Mouse (Mus musculus) testis, postnatal 14 days (tissue): Measurements from ENCODE around the gene Taldo1.

Experiments used
- DNase-seq: peaks from one replicate; pipeline ENCODE4 v3.0.0; 2021; ENCODE audit warnings: low spot score

The Taldo1 gene

DNA sequence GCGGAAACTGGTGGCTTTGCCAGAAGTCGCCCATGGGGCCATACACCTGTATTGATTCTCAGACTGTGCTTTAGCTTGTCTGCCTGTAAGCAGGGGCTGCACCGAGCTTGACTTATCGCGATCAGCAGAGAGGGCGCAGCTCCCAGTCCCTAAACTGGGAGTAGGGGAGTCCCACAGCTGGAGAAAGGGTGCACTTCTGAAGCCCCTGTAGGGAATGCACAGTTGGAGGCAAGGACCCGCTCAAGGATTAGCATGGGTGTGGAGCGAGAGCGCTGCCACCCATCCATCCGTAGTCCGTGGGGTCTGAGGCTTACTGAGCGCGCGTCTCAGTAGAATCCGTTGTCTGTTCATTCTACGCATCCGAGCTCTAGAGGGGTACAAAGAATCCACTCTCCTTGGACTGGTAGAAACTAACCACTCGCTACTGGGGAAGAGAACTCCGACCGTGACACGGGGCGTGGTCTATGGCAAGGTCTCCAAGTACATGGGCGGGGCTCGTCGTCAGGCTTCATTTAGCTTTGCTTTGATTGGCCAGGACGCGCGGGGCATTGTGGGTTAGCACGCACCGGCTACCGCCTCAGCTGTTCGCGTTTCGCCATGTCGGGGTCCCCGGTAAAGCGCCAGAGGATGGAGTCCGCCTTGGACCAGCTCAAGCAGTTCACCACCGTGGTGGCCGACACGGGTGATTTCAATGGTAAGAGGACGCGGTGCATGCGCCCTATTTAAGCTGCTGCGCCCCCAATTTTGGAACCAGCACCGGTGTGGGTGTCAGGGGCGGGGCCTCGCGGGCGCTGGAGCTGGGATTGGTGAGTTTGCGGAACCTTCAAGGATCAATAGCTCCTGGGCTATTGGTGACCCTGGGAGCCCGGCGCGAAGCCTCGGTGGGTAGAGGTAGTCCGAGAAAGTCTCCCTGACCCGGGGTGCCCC is at the start of gene Taldo1:
Taldo1 (plus strand) TSS at position 575 of the 927 bp plus-strand sequence.
- peak; percentile 95 for DNase-seq

DNA sequence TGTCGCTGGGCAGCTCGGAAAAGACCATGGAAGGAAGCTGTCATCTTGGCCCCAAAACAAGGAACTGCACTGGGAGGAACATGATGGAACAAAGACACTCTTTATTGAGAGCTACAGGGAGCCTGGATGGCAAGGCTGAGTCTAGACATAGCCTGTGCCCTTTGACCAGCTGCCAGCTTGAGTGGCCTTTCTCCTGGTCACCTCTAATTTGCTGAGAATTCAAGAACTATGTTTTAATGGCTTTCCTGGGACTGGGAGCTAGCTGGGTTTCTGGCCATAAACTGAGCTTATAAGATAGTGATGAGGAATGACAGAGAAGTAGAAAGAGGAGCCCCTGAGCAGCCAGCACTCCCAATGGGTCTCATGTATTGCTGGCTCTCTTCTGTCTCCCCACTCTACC is 48.8 kb upstream of the Taldo1 start:
- DNase-seq, result no peak

DNA sequence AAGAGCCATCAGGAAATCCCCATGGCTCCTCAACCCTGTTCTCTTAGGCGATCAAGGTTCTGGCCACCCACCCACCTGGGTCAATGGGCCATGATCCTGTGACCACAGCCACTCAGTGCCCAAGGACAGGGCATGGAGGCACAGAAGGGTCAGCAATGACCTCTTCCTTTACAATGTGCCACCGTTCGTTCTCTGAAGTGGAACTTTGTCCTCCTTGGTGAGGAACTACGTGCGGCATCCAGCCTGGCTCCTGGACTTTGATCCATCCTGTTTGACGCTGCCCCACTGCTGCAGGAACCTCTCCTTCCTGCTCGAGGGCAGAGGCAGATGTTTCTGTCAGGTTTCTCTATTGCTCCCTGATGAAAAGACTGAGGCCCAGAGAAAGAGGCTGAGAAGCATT is 48.3 kb upstream of the Taldo1 start:
- DNase-seq, result no peak

DNA sequence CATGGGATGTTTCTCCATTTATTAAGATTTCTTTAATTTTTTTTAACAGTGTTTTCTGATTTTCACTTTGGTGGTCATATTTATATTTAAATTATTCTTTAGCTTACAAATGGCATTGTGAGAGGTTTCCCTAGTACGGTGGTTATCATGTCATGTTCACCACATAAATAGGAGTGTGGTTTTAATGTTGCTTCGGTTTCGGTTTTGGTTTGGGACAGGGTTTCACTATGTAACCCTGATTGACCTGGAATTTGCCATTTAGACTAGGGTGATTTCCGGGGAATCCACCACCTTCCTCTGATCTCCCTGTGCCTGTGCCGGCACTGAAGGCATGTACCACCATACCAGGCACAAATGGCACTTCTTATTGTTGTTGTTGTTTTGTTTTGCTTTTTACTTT is 47.2 kb upstream of the Taldo1 start:
- no peak for DNase-seq

DNA sequence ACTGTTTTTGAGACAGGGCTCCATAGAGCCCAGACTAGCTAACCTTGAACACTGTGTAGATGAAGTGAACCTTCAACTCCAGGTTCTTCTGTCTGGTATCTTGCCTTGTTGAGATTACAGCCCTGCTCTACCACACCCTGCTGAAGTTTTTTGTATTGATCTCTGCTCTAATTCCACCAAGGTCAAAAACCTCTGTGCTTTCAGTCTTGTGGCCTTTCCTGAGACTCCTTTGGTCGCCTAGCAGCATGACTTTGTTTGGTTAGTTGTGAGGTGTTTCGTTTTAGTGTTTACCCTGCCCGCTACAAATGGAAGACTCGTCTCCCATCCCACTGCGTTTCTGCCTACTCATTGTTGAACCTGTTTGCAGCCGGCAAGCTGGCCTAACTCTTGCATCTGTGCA is 40.9 kb upstream of the Taldo1 start:
- no peak for DNase-seq

DNA sequence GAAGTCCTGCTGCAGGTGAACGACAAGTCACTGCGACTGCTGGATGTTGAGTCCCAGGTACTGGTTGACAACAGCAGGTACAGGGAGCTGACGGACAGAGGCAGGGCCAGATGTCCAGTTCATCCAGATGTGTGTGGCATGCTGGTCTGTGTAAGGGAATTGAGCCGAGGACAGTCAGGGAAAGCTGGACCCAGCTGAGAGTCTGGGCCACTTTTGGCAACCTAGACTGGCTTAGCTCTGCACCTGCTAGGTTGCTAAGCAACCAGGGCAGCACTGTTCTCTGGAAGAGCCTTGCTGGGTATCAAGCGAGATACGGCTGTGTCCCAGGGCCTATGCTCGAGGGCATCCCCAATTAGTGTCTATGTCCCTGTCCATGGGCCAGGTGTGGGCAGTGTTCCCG is 36.9 kb upstream of the Taldo1 start:
- DNase-seq, result no peak

DNA sequence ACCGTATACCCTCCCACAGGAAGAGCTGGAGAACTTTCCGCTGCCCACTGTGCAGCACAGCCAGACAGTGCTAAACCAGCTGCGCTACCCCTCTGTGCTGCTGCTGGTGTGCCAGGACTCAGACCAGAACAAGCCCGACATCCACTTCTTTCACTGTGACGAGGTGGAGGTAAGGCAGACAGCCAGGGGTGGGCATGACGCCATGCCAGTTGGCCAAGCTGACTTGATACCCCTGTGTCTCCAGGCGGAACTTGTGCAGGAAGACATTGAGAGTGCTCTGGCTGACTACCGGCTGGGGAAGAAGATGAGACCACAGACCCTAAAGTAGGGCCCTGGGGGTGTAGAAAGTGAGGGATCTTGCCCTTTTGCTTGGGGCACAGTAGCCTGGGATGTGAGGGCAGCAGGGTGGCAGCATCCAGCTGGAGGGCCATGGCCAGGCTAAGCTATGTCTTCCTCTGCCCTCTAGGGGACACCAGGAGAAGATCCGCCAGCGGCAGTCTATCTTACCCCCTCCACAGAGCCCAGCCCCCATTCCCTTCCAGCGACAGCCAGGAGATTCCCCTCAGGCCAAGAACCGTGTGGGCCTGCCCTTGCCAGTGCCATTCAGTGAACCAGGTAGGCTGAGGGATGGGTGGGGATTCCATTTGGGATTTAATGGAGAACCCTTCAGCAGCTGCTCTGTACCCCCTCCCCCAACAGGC is 36.2 kb upstream of the Taldo1 start:
- DNase-seq, result no peak

DNA sequence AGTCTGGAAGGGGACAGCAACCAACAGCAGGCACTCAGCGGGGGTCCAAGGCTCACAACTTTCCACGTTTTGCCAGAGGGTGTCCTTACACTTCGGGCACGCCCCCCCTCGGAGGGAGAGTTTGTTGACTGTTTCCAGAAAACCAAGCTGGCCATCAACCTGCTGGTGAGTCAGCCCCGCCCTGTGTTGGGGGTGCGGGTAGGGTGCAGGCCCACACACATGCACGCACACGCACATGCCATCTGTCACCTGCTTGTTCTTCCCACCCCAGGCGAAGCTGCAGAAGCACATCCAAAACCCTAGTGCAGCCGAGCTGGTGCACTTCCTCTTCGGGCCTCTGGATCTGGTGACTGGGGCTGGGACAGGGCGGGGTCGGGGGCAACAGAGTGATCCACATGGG is 35.0 kb upstream of the Taldo1 start:
- DNase-seq, result no peak

DNA sequence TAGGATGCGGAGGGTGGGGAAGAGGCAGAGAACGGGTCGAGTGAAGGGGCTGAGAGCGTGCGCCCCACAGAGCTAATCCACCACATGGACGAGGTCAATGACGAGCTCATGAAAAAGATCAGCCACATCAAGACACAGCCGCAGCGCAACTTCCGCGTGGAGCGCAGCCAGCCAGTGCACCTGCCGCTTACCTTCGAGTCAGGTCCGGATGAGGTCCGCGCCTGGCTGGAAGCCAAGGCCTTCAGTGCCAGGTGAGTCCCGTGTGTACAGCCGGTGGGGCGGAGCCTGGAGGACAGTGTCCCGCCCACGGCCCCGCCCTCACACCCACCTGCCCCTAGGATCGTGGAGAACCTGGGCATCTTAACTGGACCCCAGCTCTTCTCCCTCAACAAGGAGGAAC is 30.5 kb upstream of the Taldo1 start:
- peak; percentile 69 for DNase-seq

DNA sequence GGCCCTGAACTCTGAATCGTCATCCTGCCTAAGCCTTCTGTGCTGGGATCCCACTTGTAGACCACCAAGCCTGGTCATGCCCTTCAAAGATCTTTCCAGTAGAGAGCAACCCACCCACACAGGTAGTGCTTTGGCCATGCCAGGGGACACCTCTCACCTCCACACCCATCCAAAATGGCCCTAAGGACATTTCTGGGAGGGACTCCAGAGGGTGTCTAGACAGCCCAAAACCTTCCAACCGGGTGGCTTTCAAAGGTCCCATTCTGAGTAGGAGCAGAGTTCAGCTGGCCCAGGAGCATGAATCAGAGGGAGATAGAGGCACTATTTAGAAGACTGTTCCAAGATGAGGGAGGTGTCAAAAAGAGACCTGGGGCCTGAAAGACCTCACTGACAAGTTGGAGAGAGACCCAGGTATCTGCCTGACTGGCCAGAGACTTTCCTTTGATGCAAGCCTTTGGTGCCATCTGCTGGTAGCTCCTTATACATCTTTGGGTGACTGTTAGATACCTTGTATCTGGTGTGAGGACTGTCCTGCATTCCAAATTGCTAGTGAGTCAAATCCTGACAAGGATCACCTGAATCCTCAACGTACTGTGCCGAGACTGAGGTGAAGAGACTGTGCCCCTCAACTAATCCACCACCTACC is 28.8 kb upstream of the Taldo1 start:
- peak; percentile 62 for DNase-seq

DNA sequence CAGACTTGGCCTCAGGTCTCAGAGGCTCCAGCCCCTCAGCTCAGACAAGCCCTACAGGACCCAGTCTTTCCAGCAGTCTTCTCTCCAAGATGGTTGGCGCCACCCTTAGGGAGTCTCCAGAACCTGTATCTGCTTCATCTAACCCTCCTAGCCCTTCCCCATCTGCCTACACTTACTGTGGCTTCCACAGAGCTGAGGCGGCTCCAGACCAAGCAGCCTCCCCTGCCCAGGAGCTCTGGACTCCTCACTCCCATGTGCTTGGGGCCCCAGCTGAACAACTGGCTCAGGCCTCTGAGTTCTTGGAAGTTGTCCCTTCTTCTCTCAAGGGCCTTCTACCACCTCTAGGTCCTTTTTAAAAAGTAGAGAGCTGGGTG is 28.3 kb upstream of the Taldo1 start:
- DNase-seq, result no peak

DNA sequence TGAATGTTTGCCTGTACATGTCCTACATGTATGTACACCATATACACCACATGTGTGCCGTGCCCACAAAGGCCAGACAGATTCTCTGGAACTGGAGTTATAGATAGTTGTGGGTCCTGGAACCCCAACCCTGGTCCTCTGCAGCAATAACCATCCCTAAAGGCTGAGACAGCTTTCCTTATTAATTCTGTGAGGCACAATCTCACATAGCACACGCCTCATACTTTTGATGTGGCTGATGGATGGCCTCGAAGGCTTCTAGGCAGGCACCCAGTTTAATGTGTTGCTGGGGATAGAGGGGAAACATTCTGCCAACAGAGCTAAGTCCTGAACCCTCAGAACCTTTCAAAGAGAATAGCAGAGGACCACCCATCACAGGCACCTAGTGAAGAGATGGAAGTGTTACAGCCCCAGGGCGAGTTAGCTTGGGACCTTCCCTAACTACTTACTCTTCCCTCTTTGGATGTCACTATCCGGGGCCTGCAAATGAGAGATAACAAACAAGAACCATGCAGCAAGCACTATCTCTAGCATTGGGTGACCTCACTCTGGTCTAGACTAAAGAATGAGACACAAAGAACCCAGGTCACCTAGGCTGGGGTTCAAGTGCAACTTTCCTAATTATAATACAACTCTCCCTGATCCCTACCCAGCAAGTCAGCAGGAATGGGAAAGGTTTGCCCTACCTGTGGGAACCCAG is 27.5 kb upstream of the Taldo1 start:
- no peak for DNase-seq

DNA sequence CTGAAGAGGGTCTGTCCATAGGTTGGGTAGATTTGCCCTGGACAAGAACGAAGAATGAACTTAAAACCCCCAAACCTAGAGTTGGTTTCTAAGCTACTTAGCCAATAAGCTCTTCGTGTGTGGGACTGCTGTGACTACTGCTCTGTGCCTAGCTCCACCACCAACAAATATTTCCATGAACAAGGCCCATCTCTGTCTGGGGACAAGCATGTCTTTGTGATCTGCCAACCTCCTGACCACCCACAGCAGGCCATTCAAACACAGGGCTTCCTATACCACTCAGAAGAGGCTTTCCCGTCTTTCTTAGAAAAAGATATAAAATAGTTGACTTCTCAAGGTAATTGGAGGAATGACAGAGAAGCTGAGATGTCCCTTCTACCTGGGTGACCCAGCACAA is 27.0 kb upstream of the Taldo1 start:
- no peak for DNase-seq

DNA sequence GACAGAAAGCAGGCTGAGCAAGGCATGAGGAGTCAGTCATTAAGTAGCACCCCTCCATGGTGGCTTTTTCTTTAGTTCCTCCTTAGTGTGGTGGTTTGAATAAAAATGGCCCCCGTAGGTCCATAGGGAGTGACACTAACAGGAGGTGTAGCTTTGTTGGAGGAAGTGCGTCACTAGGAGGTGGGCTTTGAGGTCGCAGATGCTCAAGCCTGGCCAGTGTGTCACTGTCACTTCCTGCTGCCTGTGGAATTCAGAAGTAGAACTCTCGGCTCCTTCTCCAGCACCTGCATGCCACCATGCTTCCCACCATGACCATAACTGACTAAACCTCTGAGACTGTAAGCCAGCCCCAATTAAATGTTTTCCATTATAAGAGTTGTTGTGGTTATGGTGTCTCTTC is 24.6 kb upstream of the Taldo1 start:
- DNase-seq, result no peak

DNA sequence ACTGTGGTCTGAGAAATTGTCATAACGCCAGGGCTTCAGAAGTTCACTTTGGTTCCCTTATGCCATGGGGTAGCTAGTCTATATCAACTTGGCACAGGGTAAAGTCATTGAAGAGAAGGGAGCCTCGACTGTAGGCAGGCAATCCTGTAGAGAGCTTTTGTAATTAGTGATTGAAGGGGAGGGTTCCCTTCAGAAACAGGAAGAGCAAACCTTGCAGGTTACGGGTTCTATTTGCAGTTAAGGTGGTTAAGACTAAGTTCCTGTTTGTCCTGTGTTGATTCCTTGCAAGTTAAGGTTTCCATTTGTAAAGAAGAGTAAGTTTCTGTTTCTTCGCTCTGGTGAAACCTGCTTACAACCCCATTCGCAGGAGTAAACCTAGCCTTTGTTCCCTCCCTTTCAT is 22.1 kb upstream of the Taldo1 start:
- no peak for DNase-seq

DNA sequence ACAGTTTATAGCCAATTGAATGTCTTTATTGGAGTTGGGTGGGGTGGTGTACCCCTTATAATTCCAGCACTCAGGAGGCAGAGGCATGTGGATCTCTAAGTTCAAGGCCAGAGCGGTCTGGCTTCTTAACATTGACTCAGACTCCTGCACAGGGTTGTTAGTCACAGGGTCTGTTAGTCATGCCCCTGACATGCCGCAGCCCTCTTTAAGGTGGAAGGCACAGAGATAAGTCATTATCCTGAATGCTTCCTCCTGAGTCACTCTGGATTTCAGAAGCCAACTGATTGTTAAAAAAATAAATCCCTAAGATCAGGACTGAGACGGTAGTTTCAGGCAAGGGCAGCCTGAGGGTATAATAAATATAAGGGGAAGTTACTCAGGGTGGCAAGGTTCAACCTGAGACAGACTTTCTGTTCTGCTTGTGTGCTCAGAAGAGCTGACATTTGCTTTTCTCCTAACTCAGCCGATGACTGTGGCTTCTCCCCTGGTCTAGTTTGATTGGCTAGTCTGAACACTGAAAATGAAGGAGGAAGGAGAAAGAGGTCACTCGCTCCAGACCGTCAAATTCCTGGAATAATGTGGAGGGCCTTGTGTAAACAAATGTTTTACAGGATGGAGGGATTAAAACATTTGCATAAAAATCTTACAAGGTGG is 19.9 kb upstream of the Taldo1 start:
- DNase-seq, result no peak

DNA sequence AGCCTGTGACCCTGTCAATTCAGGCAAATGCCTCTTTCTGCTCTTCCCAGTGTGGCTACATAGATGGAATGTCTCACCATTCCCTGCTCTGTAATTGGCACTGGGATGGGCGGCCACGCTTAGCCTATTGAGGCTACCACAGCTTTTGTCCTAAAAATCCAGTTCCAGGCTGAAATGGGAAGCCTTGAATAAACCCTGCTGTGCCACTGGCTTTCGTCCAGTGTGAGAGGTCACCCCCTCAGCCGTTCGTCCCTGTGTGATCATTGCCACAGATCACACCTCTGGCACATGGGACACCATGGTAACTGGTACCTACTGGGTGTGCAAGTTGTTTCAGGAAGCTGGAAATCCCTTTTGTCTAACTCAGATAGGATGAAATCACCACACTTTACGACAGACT is 18.4 kb upstream of the Taldo1 start:
- no peak for DNase-seq

DNA sequence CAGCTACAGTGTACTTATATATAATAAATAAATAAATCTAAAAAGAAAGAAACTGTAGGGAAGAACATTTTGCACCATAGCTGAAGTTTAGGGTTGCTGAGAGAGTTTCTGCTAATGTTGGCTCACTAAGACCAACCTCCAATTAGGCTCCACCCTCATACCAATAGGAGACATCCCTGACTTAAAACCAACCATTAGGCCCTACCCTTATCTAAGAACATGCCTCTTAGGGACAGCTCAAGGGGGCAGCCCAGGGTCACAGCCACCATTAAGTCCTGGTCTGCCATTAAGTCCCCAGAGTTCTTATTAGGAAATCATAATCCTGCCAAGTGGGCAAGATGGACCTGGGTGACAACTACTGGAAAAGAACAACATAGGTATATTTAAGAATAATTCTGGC is 17.6 kb upstream of the Taldo1 start:
- DNase-seq, result no peak

DNA sequence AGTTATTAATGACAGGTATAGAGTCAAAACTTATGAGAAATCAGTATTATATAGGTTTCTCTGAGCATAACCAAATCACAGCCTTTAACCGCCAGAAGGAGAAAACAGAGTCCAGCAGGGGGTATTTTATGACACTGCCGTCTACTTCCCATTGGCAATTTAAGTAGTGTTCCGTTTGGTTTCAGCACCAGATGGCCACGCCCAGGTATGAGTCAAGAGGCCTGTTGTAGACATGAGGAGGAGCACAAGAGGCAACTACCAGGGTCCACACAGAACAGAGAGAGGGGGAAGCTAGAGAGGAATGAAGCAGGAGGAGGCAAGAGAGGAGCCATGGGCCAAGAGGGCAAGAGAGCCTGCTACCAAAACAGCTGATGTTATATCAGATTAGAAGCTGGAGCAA is 12.4 kb upstream of the Taldo1 start:
- DNase-seq, result no peak

DNA sequence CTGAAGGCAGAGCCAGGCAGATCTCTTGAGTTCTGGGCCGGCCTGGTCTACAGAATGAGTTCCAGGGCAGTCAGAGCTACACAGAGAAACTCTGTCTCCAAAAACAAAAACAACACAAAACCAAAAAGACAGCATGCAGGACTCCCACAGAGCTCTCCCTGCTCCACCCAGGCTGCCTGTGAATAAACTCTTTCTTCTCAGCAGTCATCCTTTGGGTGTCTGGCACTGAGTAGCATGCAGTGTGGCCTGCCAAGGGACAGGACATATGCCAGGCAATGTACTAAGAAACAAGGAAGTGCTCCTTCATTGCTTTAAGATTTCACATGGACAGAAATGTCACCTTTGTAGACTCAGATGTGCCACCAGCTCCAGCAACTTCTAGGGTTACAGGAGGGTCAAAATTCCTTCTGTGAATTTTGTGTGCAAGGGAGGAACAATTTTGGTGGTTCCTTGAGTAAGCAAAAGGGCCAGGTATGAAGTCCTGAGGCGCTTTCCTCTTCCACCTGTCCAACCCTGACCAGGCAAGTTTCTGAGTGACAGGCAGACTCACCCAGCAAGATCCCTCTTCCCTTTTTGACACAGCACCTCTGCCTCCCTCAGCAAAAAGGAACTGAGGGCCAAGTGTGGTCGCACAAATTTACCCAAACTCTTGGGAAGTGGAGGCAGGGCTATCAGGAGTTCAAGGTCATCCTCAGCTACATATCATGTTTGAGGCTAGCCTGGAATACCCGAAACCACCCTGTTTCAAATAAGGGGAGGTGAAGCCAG is 10.7 kb upstream of the Taldo1 start:
- peak; percentile 71 for DNase-seq

DNA sequence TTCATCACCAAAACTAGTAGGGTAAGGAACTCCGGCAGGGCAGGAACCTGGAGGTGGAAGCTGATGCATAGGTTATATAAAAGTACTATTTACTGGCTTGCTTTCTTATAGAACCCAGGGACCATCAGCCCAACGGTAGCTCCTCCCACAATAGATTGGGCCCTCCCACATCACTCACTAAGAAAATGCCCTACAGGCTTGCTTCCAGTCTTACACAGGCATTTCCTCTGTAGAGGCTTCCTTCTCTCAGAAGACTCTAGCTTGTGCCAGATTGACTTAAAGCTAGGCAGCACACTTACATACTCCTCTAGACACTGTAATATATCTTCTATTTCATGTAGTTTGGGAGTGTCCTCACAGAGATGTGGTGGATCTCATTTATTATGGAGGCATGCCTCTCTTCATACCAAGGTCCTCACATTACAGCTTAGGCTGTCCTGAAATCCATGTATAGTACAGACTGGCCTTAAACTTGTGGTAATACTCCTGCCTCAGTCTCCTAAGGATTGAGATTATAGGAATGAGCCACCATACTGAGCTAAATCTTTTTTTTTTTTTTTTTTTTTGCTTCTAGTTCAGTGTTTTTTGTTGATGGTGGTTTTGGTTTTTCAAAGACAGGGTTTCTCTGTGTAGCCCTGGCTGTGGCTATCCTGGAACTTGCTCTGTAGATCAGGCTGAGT is 4.1 kb upstream of the Taldo1 start:
- DNase-seq, result no peak
